Comparison of ENCODE assay signal across 10 mouse cellular contexts in the genomic region with DNA sequence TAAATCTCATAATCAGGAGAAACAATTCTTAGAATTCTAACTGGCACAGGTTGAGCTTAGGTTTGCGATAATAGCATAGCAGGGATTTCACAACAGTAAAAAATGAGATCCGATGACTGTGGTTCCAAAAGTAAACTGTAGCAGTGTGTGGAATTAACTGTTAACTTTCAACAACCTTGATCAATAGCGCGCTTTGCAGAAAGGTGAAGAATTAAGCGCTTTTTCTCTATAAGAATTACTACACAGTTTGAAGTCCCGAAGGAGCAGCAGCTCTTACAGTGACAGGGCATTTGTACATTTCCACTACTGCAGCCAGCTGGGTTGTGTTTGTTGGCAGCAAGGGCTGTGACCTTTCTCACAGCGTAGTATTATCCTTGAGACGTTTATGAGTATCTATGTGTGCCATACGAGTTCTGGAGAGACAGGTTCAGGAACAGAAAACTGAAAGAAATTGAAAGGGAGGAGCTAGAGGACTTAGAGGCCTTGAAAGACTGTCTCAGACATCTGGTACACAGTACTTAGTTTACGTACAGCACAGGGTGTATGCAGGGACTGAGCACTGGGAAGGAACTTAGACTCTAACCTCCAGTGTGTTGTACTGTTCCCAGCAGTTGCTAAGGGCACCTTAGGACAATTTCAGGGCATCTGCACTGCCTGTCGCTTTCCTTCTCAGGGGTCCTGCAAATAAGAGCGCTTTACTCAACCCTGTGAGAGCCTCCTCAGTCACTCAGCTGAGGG.
A peak's percentile ranks its signal among the peaks of the same experiment; 100 is the strongest.
DNase-seq lines count a peak whose midpoint lies in the region; ATAC-seq and TF ChIP-seq lines count a peak whose summit lies in the region.
"Had no signal": no experiment of that assay in that cellular context is flagged by ENCODE, and none has a peak within 500 bp of the region (broad histone marks: within the 10 kb centered on the region; RNA-seq: fewer than 3 reads in every experiment).

No protein-coding gene starts in this region.

- no peak for TF ChIP-seq CTCF in cerebellum, adult 2 months (IDR thresholded peaks at IDR 0.05; ENCODE audit: borderline replicate concordance, insufficient read depth, low read depth, low read length)
- no peak for TF ChIP-seq CTCF in lung, postnatal 0 days (IDR thresholded peaks at IDR 0.05)
- no peak for TF ChIP-seq CTCF in stomach, postnatal 0 days (IDR thresholded peaks at IDR 0.05; ENCODE audit: low read depth)

- no peak overlapping the region for H3K4me2 ChIP-seq in lung, postnatal 0 days (replicated peaks; ENCODE audit: low read depth, low read length)
- no peak overlapping the region for H3K4me2 ChIP-seq in hindbrain, embryonic 16.5 days (ENCODE audit: low read length)
- H3K4me2 ChIP-seq in stomach, postnatal 0 days (replicated peaks; ENCODE audit: low read depth), result peak overlapping the region; percentile 31; the same call in 1 of the 2 replicates
- H3K4me2 ChIP-seq: intestine, embryonic 15.5 days had no signal

- H3K27me3 ChIP-seq in cerebellum, adult 2 months (ENCODE audit: control insufficient read depth, insufficient read depth, low read length), result no peaks in the 10 kb centered on the region; the same call in 1 of the 2 replicates
- no peaks in the 10 kb centered on the region for H3K27me3 ChIP-seq in lung, postnatal 0 days (replicated peaks; ENCODE audit: insufficient read depth, low read length)
- no peaks in the 10 kb centered on the region for H3K27me3 ChIP-seq in hindbrain, embryonic 16.5 days (replicated peaks; ENCODE audit: control insufficient read depth, insufficient read depth, low read length)
- H3K27me3 ChIP-seq in stomach, postnatal 0 days (ENCODE audit: control insufficient read depth, insufficient read depth, low read length), result no peaks in the 10 kb centered on the region
- H3K27me3 ChIP-seq: intestine, embryonic 15.5 days had no signal

- H3K4me1 ChIP-seq in cerebellum, adult 2 months (ENCODE audit: control insufficient read depth, insufficient read depth, low read length), result no peaks in the 10 kb centered on the region
- H3K4me1 ChIP-seq in lung, postnatal 0 days (ENCODE audit: insufficient read depth, low read depth, low read length), result no peaks in the 10 kb centered on the region
- H3K4me1 ChIP-seq in hindbrain, embryonic 16.5 days (ENCODE audit: control insufficient read depth, insufficient read depth, low read depth, low read length), result peaks cover 4% of the 10 kb centered on the region; the same call in 1 of the 2 replicates
- H3K4me1 ChIP-seq in stomach, postnatal 0 days (replicated peaks; ENCODE audit: control insufficient read depth, insufficient read depth), result no peaks in the 10 kb centered on the region
- H3K4me1 ChIP-seq: intestine, embryonic 15.5 days had no signal

- DNase-seq in cerebellum, adult 2 months, result no peak
- no peak for DNase-seq in cerebellum, adult 9-10 months
- DNase-seq in lung, postnatal 0 days (ENCODE audit: low spot score), result peak; percentile 69
- no peak for DNase-seq in lung, adult 18-20 months
- no peak for DNase-seq in stomach, postnatal 0 days (ENCODE audit: low spot score)
- no peak for DNase-seq in Muller cell, postnatal 12 days (ENCODE audit: inconsistent ontology term)
- DNase-seq in thymus, postnatal 0 days (ENCODE audit: low spot score), result no peak
- DNase-seq: cerebellum, postnatal 25 days had no signal

- H3K36me3 ChIP-seq in lung, postnatal 0 days (ENCODE audit: insufficient read depth, low read length), result no peaks in the 10 kb centered on the region
- no peaks in the 10 kb centered on the region for H3K36me3 ChIP-seq in hindbrain, embryonic 16.5 days (ENCODE audit: control insufficient read depth, insufficient read depth, low read length)
- H3K36me3 ChIP-seq in stomach, postnatal 0 days (ENCODE audit: control insufficient read depth, insufficient read depth, low read length), result no peaks in the 10 kb centered on the region
- H3K36me3 ChIP-seq: intestine, embryonic 15.5 days had no signal

- no peak overlapping the region for H3K4me3 ChIP-seq in cerebellum, adult 2 months (replicated peaks; ENCODE audit: insufficient read depth, low read depth, low read length)
- no peak overlapping the region for H3K4me3 ChIP-seq in lung, postnatal 0 days (ENCODE audit: low read depth, low read length)
- H3K4me3 ChIP-seq in hindbrain, embryonic 16.5 days (ENCODE audit: low read length), result no peak overlapping the region
- no peak overlapping the region for H3K4me3 ChIP-seq in stomach, postnatal 0 days (ENCODE audit: low read depth, low read length)
- H3K4me3 ChIP-seq: intestine, embryonic 15.5 days had no signal

- ATAC-seq in lung, postnatal 0 days, result peak; percentile 75
- 0 out of 2 replicates have a peak, but pooled peaks have one; percentile 45 for ATAC-seq in hindbrain, embryonic 16.5 days
- peak; percentile 66; the same call in 1 of the 2 replicates for ATAC-seq in stomach, postnatal 0 days (ENCODE audit: low FRiP score, low TSS enrichment)
- ATAC-seq: intestine, embryonic 15.5 days had no signal

- H3K9me3 ChIP-seq in lung, postnatal 0 days (ENCODE audit: low read length), result no peaks in the 10 kb centered on the region
- no peaks in the 10 kb centered on the region for H3K9me3 ChIP-seq in hindbrain, embryonic 16.5 days (ENCODE audit: control insufficient read depth, low read length)
- no peaks in the 10 kb centered on the region for H3K9me3 ChIP-seq in stomach, postnatal 0 days (ENCODE audit: control insufficient read depth, low read length)
- H3K9me3 ChIP-seq: intestine, embryonic 15.5 days had no signal

- 64% methylated on average over 12 of the region's 12 CpGs for WGBS in cerebellum, adult 2 months
- 54% methylated on average over 12 of the region's 12 CpGs for WGBS in lung, postnatal 0 days
- 60% methylated on average over 12 of the region's 12 CpGs for WGBS in hindbrain, embryonic 16.5 days
- 34% methylated on average over 12 of the region's 12 CpGs for WGBS in stomach, postnatal 0 days

- 0 out of 2 replicates have a peak overlapping the region, but pooled peaks have one; percentile 7 for H3K27ac ChIP-seq in cerebellum, adult 2 months (ENCODE audit: insufficient read depth, low read length)
- no peak overlapping the region for H3K27ac ChIP-seq in lung, postnatal 0 days (ENCODE audit: low read length)
- H3K27ac ChIP-seq in hindbrain, embryonic 16.5 days (ENCODE audit: low read depth, low read length), result no peak overlapping the region; the same call in 1 of the 2 replicates
- peak overlapping the region; percentile 46; the same call in 1 of the 2 replicates for H3K27ac ChIP-seq in stomach, postnatal 0 days (replicated peaks)
- H3K27ac ChIP-seq: intestine, embryonic 15.5 days had no signal

- no peak for TF ChIP-seq EP300 in lung, postnatal 0 days (IDR thresholded peaks at IDR 0.05)
- TF ChIP-seq EP300 in stomach, postnatal 0 days (optimal IDR thresholded peaks at IDR 0.05), result no peak

- TF ChIP-seq POLR2A in cerebellum, adult 2 months (IDR thresholded peaks at IDR 0.05; ENCODE audit: borderline replicate concordance, insufficient read depth, low read length), result no peak

- H3K9ac ChIP-seq in lung, postnatal 0 days (replicated peaks; ENCODE audit: low read depth), result no peak overlapping the region
- no peak overlapping the region for H3K9ac ChIP-seq in hindbrain, embryonic 16.5 days (ENCODE audit: low read depth, low read length)
- H3K9ac ChIP-seq in stomach, postnatal 0 days (ENCODE audit: low read length), result no peak overlapping the region
- H3K9ac ChIP-seq: intestine, embryonic 15.5 days had no signal

Comparison
In these comparisons a context has a peak if more than half of its experiments do, and no peak if none do; other contexts are left out.
1. H3K27ac ChIP-seq: peak in cerebellum, adult 2 months (single experiment) and stomach, postnatal 0 days (single experiment); none in lung, postnatal 0 days (single experiment) and hindbrain, embryonic 16.5 days (single experiment).
2. Peak in every context shown above with its lines, with median percentiles within 50 percentile points of each other: ATAC-seq.